Mouse (Mus musculus) MEL (cell line): ENCODE results near the gene Gm614. TPM values are rescaled to one million over a fixed set of nuclear protein-coding genes. Genes with fewer than 3 reads are reported as not detected.

Experiments used
- DNase-seq: peaks from one replicate; pipeline ENCODE4 v3.0.0; 2011; ENCODE audit warnings: low read depth, low spot score
- H3K27ac ChIP-seq: 2 replicates; pipeline ENCODE4 v1.5.1; 2012; ENCODE audit warnings: low read depth, mild to moderate bottlenecking, control low read depth, low read length, moderate library complexity; ENCODE audit not compliant: control insufficient read depth
- H3K27me3 ChIP-seq, 2 experiments: fragments of 150-350 bp in 1 of 2; sonication (generic) in 1 of 2; 2 replicates each; pipeline ENCODE4 v1.6.1; 2012; ENCODE audit warnings: low read length in 2 of 2, mild to moderate bottlenecking in 2 of 2, improper control_type of control experiment in 1 of 2, moderate library complexity in 1 of 2; ENCODE audit not compliant: insufficient read depth in 2 of 2, control insufficient read depth in 1 of 2
- H3K36me3 ChIP-seq, 2 experiments: 2 replicates each; pipeline ENCODE4 v1.6.1; 2012 to 2014; ENCODE audit warnings: low read length in 2 of 2, improper control_type of control experiment in 1 of 2, inconsistent platforms in 1 of 2, mild to moderate bottlenecking in 1 of 2; ENCODE audit not compliant: insufficient read depth in 2 of 2, control insufficient read depth in 1 of 2
- H3K4me1 ChIP-seq, 2 experiments: fragments of 150-350 bp in 1 of 2; sonication (generic) in 1 of 2; 2 replicates each; pipeline ENCODE4 v1.6.1; 2012; ENCODE audit warnings: low read length in 2 of 2, improper control_type of control experiment in 1 of 2, mild to moderate bottlenecking in 1 of 2; ENCODE audit not compliant: insufficient read depth in 2 of 2, control insufficient read depth in 1 of 2
- H3K4me3 ChIP-seq, 2 experiments: fragments of 150-350 bp in 1 of 2; sonication (generic) in 1 of 2; 2 replicates each; pipeline ENCODE4 v1.5.1; 2012; ENCODE audit warnings: low read depth in 2 of 2, low read length in 2 of 2, mild to moderate bottlenecking in 2 of 2, moderate library complexity in 2 of 2, control low read depth in 1 of 2, improper control_type of control experiment in 1 of 2; ENCODE audit not compliant: control insufficient read depth in 1 of 2, insufficient read depth in 1 of 2
- H3K79me2 ChIP-seq: 2 replicates; pipeline ENCODE4 v1.6.1; 2012; ENCODE audit warnings: mild to moderate bottlenecking, low read length, moderate library complexity; ENCODE audit not compliant: control insufficient read depth, poor library complexity, insufficient read depth
- H3K9ac ChIP-seq: 2 replicates; pipeline ENCODE4 v1.6.1; 2012; ENCODE audit warnings: low read depth, mild to moderate bottlenecking, control low read depth, low read length, moderate library complexity; ENCODE audit not compliant: control insufficient read depth, poor library complexity, severe bottlenecking
- H3K9me3 ChIP-seq: fragments of 150-350 bp; sonication (generic); replicated peaks from 2 replicates; pipeline ENCODE4 v1.6.1; 2012; ENCODE audit warnings: mild to moderate bottlenecking, low read length, improper control_type of control experiment, moderate library complexity; ENCODE audit not compliant: insufficient read depth
- CHD1 ChIP-seq: IDR thresholded peaks from 2 replicates; pipeline ENCODE4 v1.6.1; 2012; ENCODE audit warnings: low read depth, mild to moderate bottlenecking, inconsistent platforms, low read length, improper control_type of control experiment
- CTCF ChIP-seq, 3 experiments: IDR thresholded peaks in 2 of 3; conservative IDR thresholded peaks in 1 of 3; 2 replicates each; pipeline ENCODE4 v1.5.1; 2011 to 2012; ENCODE audit warnings: low read length in 3 of 3, low read depth in 2 of 3, mild to moderate bottlenecking in 2 of 3, improper control_type of control experiment in 1 of 3, inconsistent platforms in 1 of 3, mixed read lengths in 1 of 3, moderate library complexity in 1 of 3; ENCODE audit not compliant: control insufficient read depth in 1 of 3, insufficient read depth in 1 of 3, poor library complexity in 1 of 3, severe bottlenecking in 1 of 3
- E2F4 ChIP-seq: IDR thresholded peaks from 2 replicates; pipeline ENCODE4 v1.6.1; 2011; ENCODE audit warnings: low read depth, low read length, improper control_type of control experiment, borderline replicate concordance
- EP300 ChIP-seq, 2 experiments: IDR thresholded peaks; 2 replicates each; pipeline ENCODE4 v1.6.1; 2011; ENCODE audit warnings: improper control_type of control experiment in 2 of 2, low read length in 2 of 2, low read depth in 1 of 2, mild to moderate bottlenecking in 1 of 2
- ETS1 ChIP-seq: IDR thresholded peaks from 2 replicates; pipeline ENCODE4 v1.6.1; 2012; ENCODE audit warnings: low read depth, mild to moderate bottlenecking, inconsistent platforms, low read length, improper control_type of control experiment, moderate library complexity
- GATA1 ChIP-seq: IDR thresholded peaks from 2 replicates; pipeline ENCODE4 v1.6.1; 2011; ENCODE audit warnings: low read depth, low read length, improper control_type of control experiment
- MAFK ChIP-seq: IDR thresholded peaks from 2 replicates; pipeline ENCODE4 v1.6.1; 2011; ENCODE audit warnings: low read depth, mild to moderate bottlenecking, low read length, improper control_type of control experiment, borderline replicate concordance
- MAZ ChIP-seq: IDR thresholded peaks from 2 replicates; pipeline ENCODE4 v1.6.1; 2012; ENCODE audit warnings: low read depth, mild to moderate bottlenecking, inconsistent platforms, low read length, improper control_type of control experiment
- MYB ChIP-seq: IDR thresholded peaks from 2 replicates; pipeline ENCODE4 v1.6.1; 2011; ENCODE audit warnings: mild to moderate bottlenecking, low read depth, low read length, improper control_type of control experiment
- MYC ChIP-seq: IDR thresholded peaks from 2 replicates; pipeline ENCODE4 v1.6.1; 2011; ENCODE audit warnings: low read depth, mild to moderate bottlenecking, low read length, improper control_type of control experiment, moderate library complexity
- POLR2AphosphoS5 ChIP-seq: IDR thresholded peaks from 2 replicates; pipeline ENCODE4 v1.6.1; 2012; ENCODE audit warnings: low read depth, borderline replicate concordance, mild to moderate bottlenecking, inconsistent platforms, low read length, moderate library complexity, mixed read lengths
- RAD21 ChIP-seq: IDR thresholded peaks from 2 replicates; pipeline ENCODE4 v1.6.1; 2011; ENCODE audit warnings: mild to moderate bottlenecking, low read depth, low read length, improper control_type of control experiment
- RCOR1 ChIP-seq: IDR thresholded peaks from 2 replicates; pipeline ENCODE4 v1.6.1; 2012; ENCODE audit warnings: low read depth, mild to moderate bottlenecking, inconsistent platforms, low read length, improper control_type of control experiment
- SMC3 ChIP-seq: IDR thresholded peaks from 2 replicates; pipeline ENCODE4 v1.6.1; 2011; ENCODE audit warnings: low read depth, low read length, improper control_type of control experiment
- TAL1 ChIP-seq: IDR thresholded peaks from 2 replicates; pipeline ENCODE4 v1.6.1; 2012; ENCODE audit warnings: mild to moderate bottlenecking, inconsistent platforms, low read length, moderate library complexity, mixed read lengths
- TCF12 ChIP-seq: IDR thresholded peaks from 2 replicates; pipeline ENCODE4 v1.6.1; 2014; ENCODE audit warnings: low read depth, mild to moderate bottlenecking, inconsistent platforms, low read length, improper control_type of control experiment, moderate library complexity
- UBTF ChIP-seq: IDR thresholded peaks from 2 replicates; pipeline ENCODE4 v1.6.1; 2012; ENCODE audit warnings: low read depth, mild to moderate bottlenecking, inconsistent platforms, low read length, improper control_type of control experiment, moderate library complexity, borderline replicate concordance; ENCODE audit not compliant: insufficient read depth
- ZC3H11A ChIP-seq: IDR thresholded peaks from 2 replicates; pipeline ENCODE4 v1.6.1; 2012; ENCODE audit warnings: low read depth, mild to moderate bottlenecking, inconsistent platforms, low read length, improper control_type of control experiment
- ZKSCAN1 ChIP-seq: IDR thresholded peaks from 2 replicates; pipeline ENCODE4 v1.6.1; 2012; ENCODE audit warnings: low read depth, mild to moderate bottlenecking, inconsistent platforms, low read length, improper control_type of control experiment, moderate library complexity
- polyA plus RNA-seq, 2 experiments: library from polyadenylated mRNA; stranded (reverse) in 1 of 2; unstranded in 1 of 2; fragments of >175 nt in 1 of 2; fragments of >200 nt in 1 of 2; gene quantifications; 2 replicates each; pipeline versions ENCODE4 v1.2.1 to v1.2.4; 2012; ENCODE audit warnings: low replicate concordance in 2 of 2, low read depth in 1 of 2; ENCODE audit not compliant: insufficient read length in 2 of 2, insufficient read depth in 1 of 2, missing spikeins in 1 of 2
- total RNA-seq: library from RNA; depleted of rRNA; stranded (reverse); fragments of 300-350 nt; gene quantifications from 2 replicates; pipeline ENCODE4 v1.2.3, GENCODE M21; 2012

Gm614 gene
- total and polyA plus RNA-seq, 3 experiments = not detected

GRCm38 (mm10) chrX:101290111-101290510, 26.3 kb upstream of the Gm614 start:
- H3K4me1 ChIP-seq = peaks cover 23 to 30% of the 10 kb centered on the region in 2 experiments
- peak overlapping the region; percentile 61; the same call in 1 of the 2 replicates for H3K27ac ChIP-seq
- H3K9ac ChIP-seq = no peak overlapping the region
- peaks cover 15 to 36% of the 10 kb centered on the region in 2 experiments for H3K36me3 ChIP-seq
- no peaks in the 10 kb centered on the region for H3K9me3 ChIP-seq
- no peak overlapping the region for H3K4me3 ChIP-seq
- TF ChIP-seq TCF12 = peak; percentile 43; the same call in 1 of the 2 replicates
- TF ChIP-seq CTCF (IDR thresholded peaks at IDR 0.05 in 2 of 3, conservative IDR thresholded peaks at IDR 0.05 in 1 of 3; ENCODE audit: control insufficient read depth in 1 of 3, insufficient read depth in 1 of 3, low read depth in 2 of 3, low read length in 3 of 3, poor library complexity in 1 of 3, severe bottlenecking in 1 of 3) = no peak
- peak; percentile 29 for TF ChIP-seq TAL1
- no peak for TF ChIP-seq MYC
- TF ChIP-seq GATA1 = 0 out of 2 replicates have a peak, but pooled peaks have one; percentile 9
- peak; percentile 11 to 51; a peak in 2 of 4 replicates for TF ChIP-seq EP300 (IDR thresholded peaks at IDR 0.05; ENCODE audit: low read depth in 1 of 2, low read length in 2 of 2)
- peak; percentile 79 for TF ChIP-seq ETS1
- TF ChIP-seq, all 39 proteins: peak for 5
- DNase-seq = peak; percentile 44
- Histone ChIP-seq H3K27me3 (no peaks in the 10 kb centered on the region), H3K79me2 (no peaks in the 10 kb centered on the region)

GRCm38 (mm10) chrX:101289037-101289436, 25.2 kb upstream of the Gm614 start:
- Histone ChIP-seq H3K9ac (no peak overlapping the region), H3K27me3 (no peaks in the 10 kb centered on the region), H3K79me2 (no peaks in the 10 kb centered on the region), H3K4me3 (no peak overlapping the region), H3K9me3 (no peaks in the 10 kb centered on the region), H3K36me3 (peaks cover 15 to 36% of the 10 kb centered on the region in 2 experiments), H3K4me1 (peaks cover 23 to 30% of the 10 kb centered on the region in 2 experiments), H3K27ac (no peak overlapping the region; the same call in 1 of the 2 replicates)
- TF ChIP-seq POLR2AphosphoS5 = no peak
- no peak for TF ChIP-seq MYB
- TF ChIP-seq SMC3 = no peak
- no peak for TF ChIP-seq RAD21
- TF ChIP-seq RCOR1 = no peak
- TF ChIP-seq GATA1 = no peak
- no peak for TF ChIP-seq CHD1
- no peak for TF ChIP-seq CTCF (IDR thresholded peaks at IDR 0.05 in 2 of 3, conservative IDR thresholded peaks at IDR 0.05 in 1 of 3; ENCODE audit: control insufficient read depth in 1 of 3, insufficient read depth in 1 of 3, low read depth in 2 of 3, low read length in 3 of 3, poor library complexity in 1 of 3, severe bottlenecking in 1 of 3)
- TF ChIP-seq TCF12 = no peak
- TF ChIP-seq MAZ = no peak
- no peak for TF ChIP-seq ZC3H11A
- no peak for TF ChIP-seq UBTF
- no peak for TF ChIP-seq MYC
- TF ChIP-seq E2F4 = no peak
- TF ChIP-seq MAFK = no peak
- TF ChIP-seq ZKSCAN1 = no peak
- DNase-seq = no peak
